Mouse (Mus musculus) heart, postnatal 10 days (tissue): ENCODE measurements around the gene Celf2. TPM values are rescaled to one million over a fixed set of nuclear protein-coding genes. Genes with fewer than 3 reads are reported as not detected.

Experiments
- DNase-seq, 2 experiments: peaks; one replicate each; pipeline ENCODE4 v3.0.0; 2021
- intact Hi-C: fragments of 180-260 bp; cut with DNase I; formaldehyde crosslinking; loops from one replicate; pipeline ENCODE4 v1.15.1; 2025
- total RNA-seq, 2 experiments: library from RNA; stranded (reverse); gene quantifications; 2 replicates each; pipeline ENCODE4 v1.2.3; 2021

Gene Celf2
- total RNA-seq, 2 experiments from 2014 or later: 81.5 to 84.6 TPM

DNA sequence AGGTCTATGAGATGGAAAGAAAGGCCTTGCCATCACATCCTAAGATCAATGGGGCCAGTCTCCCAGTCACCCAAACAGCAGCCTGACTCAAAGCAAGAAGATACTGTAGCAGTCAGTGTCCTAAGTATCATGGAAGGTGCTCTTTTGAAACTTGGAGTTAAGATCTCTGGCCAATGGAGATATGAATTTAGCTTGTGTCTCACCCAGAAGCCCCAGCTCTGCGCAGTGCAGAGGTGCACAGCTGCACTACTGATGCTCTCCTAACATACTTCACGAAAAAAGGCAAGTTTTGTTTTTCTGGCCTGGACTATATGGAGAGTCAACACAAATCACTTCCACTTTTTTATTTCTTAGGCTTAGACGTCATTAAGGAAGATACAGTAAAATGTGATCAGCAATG lies 793.8 kb downstream of the Celf2 start:
- intact Hi-C loops: no loop called here
- no peak for DNase-seq

DNA sequence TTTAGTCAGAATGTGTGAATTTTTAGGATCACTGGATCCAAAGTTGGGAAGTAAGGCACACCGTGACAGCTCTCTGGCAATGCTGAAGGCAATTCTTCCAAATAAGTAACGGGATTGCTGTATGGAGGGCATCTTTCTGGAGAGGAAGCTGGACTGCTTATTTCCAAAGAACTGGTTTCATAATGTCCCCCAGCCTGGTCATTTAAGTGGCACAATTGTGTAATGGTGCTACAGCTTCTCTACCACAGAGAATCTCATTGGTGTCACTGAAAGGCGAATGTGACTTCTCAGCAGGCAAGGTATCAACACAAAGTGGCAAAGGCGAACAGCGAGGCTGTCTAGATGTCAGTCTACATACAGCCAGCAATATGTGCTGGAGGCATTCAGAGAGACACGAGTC lies 795.8 kb downstream of the Celf2 start:
- intact Hi-C loops: no loop called here
- DNase-seq: no peak

DNA sequence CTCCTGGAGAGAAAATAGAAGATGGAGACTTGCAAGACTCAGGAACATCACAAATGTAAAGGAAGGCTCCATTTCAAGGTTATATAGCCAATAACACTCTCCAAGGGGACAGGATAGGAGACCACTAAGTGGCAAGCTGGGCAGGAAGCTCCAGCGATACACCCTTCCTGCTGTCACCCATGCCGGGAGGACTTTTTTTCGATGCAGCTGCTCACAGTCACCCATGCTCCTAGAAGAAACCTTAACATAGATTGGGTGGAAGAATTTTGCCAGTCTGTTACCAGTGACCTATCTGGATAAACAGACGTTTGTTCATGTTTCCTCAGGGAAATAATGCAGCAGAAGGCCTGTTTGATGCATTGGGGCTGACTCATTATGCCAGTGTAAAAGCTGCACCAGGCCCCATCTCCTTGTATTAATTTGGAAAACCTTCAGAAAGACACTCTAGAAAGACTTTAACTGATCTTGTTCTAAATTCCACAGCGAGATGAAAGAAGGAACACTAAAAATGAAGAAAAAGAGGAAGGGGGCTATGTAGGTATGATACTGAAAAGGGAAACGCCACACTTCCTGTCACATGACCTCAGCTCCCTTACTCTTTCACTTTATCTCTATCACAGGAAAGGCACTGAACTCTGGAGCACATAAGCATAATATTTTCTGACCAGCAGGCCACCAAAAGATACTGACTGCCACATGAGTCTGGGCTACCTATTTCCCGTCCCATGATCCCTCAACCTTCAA lies 798.5 kb downstream of the Celf2 start:
- no peak for DNase-seq
- intact Hi-C loops: no loop called here

DNA sequence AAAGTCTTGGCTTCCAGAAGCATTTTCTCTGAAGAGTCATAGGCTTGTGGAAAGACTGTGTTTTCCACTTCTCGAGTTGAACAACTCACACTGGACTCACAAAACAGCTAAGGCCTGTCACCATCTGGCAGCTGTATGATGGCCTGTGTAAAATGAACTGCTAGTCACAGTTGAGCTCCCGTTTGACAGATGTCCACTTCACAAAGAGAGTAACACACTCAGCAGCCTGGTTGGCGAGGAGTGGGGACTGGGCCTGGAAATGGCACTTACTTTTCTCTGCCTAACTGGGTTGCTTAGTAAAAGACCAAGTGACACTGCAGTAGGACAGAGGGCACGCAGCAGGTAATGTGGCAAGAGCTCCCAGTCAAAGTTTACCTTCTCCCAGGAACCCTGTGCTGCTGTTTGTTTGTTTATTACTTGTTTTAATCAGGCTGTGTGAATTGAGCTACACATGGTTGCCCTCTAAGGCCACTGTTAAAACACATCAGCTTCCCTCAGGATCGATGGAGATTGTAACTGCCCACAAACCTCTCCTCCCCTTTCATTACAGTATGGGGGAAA lies 801.3 kb downstream of the Celf2 start:
- intact Hi-C loops: no loop called here
- no peak for DNase-seq

- intact Hi-C loops: no loop called here
- no peak for DNase-seq
Measured at GRCm38 (mm10) chr2:6707276-6707675, 802.1 kb downstream of the Celf2 start.

DNA sequence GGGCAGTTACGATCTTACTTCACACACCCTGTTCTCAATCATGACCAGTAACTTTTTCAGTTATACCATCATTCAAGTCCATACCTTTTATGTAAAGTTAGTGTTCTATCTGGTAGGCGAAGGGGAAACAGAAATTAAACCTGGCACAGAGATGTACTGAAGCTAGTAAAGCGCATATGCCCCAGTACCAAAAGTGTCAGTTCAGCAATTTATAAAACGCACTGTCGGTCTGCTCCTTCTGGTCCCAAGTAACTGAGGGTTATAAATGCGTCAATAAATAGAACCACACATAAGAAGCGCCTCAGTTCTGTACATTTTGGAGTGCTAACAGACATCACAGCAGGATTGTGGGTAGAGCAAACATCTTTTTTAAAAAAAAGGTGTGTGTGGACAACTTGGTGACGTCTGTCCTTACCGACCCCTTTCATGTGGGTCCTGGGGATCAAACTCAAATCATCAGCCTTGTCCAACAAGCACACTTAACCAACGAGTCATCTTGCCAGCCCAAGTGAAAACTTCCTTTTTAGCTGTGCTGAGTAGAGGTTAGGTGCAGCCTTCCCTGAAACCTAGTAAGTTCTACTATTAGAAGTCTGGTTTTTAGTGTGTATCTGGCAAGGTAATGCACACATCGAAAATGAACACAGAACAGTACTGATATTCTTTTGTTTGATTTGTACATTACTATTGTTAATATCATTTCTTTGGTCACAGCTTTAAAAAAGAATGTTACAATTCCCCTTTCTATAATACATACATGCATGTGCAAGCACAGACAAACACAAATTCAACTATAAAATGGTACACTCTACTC lies 803.2 kb downstream of the Celf2 start:
- DNase-seq: no peak
- intact Hi-C loops: no loop called here

GRCm38 (mm10) chr2:6705475-6705874 lies 803.9 kb downstream of the Celf2 start:
- DNase-seq: no peak
- intact Hi-C loops: no loop called here

DNA sequence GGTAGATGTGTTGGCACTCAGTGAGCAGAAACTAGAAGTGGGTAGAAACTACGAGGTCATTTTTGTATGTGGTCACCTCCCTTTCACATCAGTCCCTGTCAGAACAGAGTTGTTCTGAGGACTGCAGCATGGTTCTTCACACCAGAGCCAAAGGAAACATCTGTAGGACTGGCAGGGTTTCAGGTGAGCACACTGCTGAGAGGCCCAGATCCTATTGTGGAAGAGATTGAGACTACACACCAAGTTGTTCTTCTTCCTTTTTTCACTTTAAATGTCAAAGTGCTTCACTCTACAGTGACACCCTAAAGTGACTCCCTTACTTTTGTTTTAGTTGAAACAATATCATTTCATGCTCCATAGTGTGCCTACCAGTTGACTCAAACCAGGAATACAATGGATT lies 804.6 kb downstream of the Celf2 start:
- intact Hi-C loops: no loop called here
- DNase-seq: no peak

DNA sequence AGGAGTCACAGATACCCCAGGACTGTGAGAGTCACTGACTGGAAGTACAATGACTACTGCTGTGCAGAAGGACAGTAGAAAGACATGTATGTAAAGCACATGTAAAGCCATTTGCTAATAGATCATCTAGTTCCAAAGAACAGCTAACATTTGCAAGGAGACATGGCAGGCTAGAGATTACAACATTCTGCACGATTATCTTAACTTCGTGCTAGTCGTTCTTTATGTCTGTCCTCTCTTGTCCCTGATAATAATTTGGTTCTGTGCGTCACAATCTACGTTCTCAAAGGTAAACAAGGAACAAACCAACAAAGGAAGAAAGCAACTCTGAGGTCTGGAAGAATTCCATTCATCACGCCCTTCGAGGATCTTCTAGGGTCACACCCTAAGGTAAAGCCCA lies 805.0 kb downstream of the Celf2 start:
- no peak for DNase-seq
- intact Hi-C loops: no loop called here

DNA sequence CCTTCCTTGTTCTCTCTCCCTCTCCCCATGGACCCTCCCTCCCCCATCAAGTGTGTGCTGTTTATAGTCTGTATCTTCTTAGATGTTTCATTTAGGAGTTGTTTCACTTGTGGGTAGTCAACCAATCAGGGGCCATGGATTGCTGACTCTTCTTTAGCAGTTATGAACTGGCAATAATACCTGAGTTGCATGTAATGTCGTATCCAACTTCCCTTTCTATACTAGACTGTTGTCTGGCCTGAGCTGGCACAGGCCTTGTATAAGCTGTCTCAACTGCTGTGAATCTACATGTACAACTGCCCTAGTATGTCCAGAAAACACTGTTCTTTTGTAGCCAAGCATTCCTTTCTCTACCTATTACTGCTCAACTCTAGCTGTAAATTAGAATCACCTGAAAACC lies 813.0 kb downstream of the Celf2 start:
- intact Hi-C loops: no loop called here
- no peak for DNase-seq

DNA sequence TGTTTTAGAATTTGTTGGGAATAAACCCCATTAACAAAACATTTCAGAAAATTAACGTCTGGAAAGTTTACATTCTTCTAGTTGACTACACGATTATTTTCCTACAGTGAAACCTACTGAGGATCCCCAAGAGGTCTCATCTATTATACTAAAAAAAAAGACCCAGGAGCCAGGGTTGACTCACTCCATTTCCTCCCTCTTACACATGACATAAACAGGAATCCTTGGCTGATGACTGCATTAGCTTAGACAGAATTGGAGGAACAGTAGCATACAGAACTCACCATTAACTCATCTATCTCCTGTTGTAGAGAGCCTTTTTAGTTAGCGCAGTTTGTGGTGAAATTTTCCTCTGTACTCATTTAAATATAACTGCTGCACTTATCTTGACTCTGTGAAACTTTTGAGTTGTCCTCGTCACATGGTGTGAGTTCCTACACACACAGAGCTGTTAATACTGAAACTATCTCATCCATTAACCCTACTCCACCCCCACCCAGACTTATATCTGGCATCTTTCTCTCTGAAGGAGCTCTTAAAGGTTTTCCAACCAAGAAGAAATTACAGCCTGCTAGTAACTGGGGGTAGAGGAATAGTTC lies 813.9 kb downstream of the Celf2 start:
- intact Hi-C loops: no loop called here
- no peak for DNase-seq

DNA sequence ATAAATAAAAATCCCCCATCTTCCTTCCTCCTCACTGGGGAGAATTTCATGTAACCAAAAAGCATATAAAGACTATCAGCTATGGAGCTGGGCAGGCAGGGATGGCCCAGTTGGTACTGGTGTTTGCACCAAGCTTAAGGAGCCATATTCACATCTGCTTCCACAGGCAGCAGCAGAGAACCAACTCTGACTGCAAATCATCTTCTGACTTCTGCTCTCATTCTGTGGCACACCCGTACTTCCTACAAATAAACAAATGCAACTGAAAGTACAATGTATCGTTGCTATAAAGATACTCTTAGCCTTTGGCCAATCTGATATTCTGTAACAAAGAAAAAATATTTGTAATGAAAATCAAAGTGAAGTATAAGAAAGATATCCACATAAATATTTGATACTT lies 819.7 kb downstream of the Celf2 start:
- DNase-seq: no peak
- intact Hi-C loops: no loop called here

- no peak for DNase-seq
- intact Hi-C loops: no loop called here
Measured at GRCm38 (mm10) chr2:6678231-6678630, 831.1 kb downstream of the Celf2 start.

- intact Hi-C loops: no loop called here
- DNase-seq: no peak
Measured at GRCm38 (mm10) chr2:6677457-6677856, 831.9 kb downstream of the Celf2 start.

- intact Hi-C loops: no loop called here
- no peak for DNase-seq
Measured at GRCm38 (mm10) chr2:6674401-6674800, 835.0 kb downstream of the Celf2 start.

GRCm38 (mm10) chr2:6673418-6673817 lies 835.9 kb downstream of the Celf2 start:
- intact Hi-C loops: no loop called here
- no peak for DNase-seq

GRCm38 (mm10) chr2:6667611-6668010 lies 841.8 kb downstream of the Celf2 start:
- intact Hi-C loops: no loop called here

DNA sequence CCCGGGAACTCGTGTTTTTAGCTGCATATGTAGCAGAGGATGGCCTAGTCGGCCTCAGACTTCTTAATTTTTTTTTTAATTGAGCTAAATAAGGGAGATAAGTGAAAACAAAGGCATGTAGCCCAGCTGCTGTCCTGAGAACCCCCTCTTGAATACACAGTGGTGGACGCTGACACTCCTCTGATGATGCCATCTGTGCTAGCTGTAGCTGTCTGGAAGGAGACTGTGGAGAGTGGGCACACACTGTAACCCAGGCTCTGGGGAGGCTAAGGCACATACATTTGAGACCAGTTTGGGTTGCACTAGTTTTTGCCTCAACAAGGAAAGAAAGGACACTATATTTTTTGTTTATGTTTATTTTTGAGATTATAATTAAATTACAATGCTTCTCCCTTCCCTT lies 849.5 kb downstream of the Celf2 start:
- intact Hi-C loops: no loop called here
- DNase-seq: no peak

More at GRCm38 (mm10) chr2:6667611-6668010, 841.8 kb downstream of the Celf2 start:
- DNase-seq: no peak

DNA sequence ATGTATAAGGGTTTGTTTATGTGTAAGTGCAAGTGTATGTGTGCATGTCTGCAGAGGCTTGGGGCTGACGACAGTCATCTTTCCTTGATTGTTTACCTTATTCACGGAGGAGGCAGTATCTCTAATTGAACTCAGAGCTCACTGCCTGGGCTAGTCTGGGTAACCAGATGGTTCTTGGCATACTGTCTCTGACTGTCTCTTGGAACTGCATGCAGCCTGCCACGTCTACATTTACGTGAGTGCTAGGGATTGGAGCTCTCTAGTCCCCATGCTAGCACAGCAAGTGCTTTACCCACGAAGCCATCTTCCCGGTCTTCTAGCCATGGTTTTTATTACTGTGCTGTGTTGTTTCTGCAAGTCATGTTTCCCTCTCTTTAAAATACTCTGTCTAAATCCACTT lies 855.6 kb downstream of the Celf2 start:
- intact Hi-C loops: no loop called here
- no peak for DNase-seq

DNA sequence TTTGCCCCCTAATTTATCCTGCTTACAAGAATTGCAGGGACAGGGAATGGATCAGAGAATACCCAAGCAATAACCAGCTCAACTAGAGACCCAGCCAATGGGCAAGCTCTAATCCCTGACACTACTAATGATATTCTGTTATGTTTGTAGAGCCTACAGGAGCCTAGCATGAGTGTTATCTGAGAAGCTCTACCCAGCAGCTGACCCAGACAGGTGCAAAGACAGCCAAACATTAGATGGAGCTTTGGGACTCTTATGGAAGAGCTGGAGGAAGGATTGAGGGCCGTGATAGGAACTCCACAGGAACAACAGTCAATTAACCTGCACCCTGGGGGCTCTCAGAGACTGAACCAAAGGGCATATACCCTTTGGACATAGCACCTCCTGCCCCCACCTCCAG lies 857.7 kb downstream of the Celf2 start:
- no peak for DNase-seq
- intact Hi-C loops: no loop called here

DNA sequence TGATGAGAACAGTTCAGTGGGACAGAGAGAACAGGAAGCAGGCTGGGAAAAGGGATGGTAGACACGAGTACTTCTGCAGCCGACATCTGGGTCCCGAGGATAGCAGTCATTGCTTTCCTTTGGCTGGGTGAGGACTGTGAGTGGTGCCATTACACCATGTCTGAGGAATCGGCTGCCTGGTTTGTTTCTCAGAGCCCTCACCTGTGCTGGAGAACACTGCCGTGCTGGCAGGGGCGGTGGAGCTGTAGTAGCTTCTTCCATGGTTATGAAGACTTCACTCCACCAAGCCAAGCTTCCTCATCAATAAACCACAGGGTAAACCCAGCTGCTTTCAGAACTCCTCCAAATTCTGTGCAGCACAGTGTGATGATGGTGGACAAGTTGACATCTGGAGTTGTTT lies 860.5 kb downstream of the Celf2 start:
- DNase-seq: peak in 1 of 2 experiments; percentile 7
- intact Hi-C loops: no loop called here

DNA sequence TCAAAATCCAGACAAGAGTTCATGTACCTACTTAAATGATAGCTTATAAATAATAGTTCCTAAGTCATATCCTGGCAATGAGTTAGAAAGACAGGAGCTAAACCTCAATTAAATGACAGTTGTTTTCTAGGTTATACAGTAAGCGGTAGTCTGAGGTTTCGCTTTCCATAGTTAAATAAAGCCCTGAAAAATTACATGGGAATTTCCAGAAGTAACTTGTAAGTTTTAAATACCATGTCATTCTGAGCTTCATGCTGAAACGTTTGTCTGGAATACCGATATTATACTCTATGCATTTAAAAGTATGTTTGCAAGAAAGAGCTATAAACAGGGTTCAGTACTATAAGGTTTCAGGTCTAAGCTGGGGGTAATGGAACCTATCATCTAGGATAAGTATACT lies 862.3 kb downstream of the Celf2 start:
- intact Hi-C loops: no loop called here
- DNase-seq: no peak
